Mouse (Mus musculus): ENCODE measurements at regions not wholly inside any gene's neighbourhood (a gene's known extent, or its start where the extent isn't known, plus 50 kb on each side); places are given as distances from the start of the nearest gene placed in this dataset.

- no peak for DNase-seq (ENCODE audit: low read depth in 1 of 2, low spot score in 2 of 2)
These were observed 286.4 kb downstream of the Pten start for GRCm38 (mm10) chr19:33043696-33044095.

- DNase-seq (ENCODE audit: low read depth in 1 of 2, low spot score in 2 of 2): no peak
These were observed 291.6 kb downstream of the Pten start for GRCm38 (mm10) chr19:33048754-33049442.

- no peak for DNase-seq (ENCODE audit: low read depth in 1 of 2, low spot score in 2 of 2)
These were observed 296.0 kb downstream of the Pten start for GRCm38 (mm10) chr19:33053199-33053867.

- no peak for DNase-seq (ENCODE audit: low read depth in 1 of 2, low spot score in 2 of 2)
These were observed 299.1 kb downstream of the Pten start for GRCm38 (mm10) chr19:33056372-33056791.

- DNase-seq (ENCODE audit: low read depth in 1 of 2, low spot score in 2 of 2): no peak
These were observed 303.7 kb downstream of the Pten start for GRCm38 (mm10) chr19:33061006-33061405.

- no peak for DNase-seq (ENCODE audit: low read depth in 1 of 2, low spot score in 2 of 2)
These were observed 305.1 kb downstream of the Pten start for GRCm38 (mm10) chr19:33062165-33063058.

- DNase-seq (ENCODE audit: low read depth in 1 of 2, low spot score in 2 of 2): no peak
These were observed 308.2 kb downstream of the Pten start for GRCm38 (mm10) chr19:33065274-33066200.

- DNase-seq (ENCODE audit: low read depth in 1 of 2, low spot score in 2 of 2): no peak
These were observed 311.2 kb downstream of the Pten start for GRCm38 (mm10) chr19:33068351-33068955.

GRCm38 (mm10) chr19:33069761-33070160 lies 312.5 kb downstream of the Pten start:
- no peak for DNase-seq (ENCODE audit: low read depth in 1 of 2, low spot score in 2 of 2)

GRCm38 (mm10) chr19:33072299-33072698 lies 315.0 kb downstream of the Pten start:
- no peak for DNase-seq (ENCODE audit: low read depth in 1 of 2, low spot score in 2 of 2)

- no peak for DNase-seq (ENCODE audit: low read depth in 1 of 2, low spot score in 2 of 2)
These were observed 317.2 kb downstream of the Rnls start for GRCm38 (mm10) chr19:33074907-33075306.

- DNase-seq (ENCODE audit: low read depth in 1 of 2, low spot score in 2 of 2): no peak
These were observed 313.3 kb downstream of the Rnls start for GRCm38 (mm10) chr19:33078681-33079360.

- no peak for DNase-seq (ENCODE audit: low read depth in 1 of 2, low spot score in 2 of 2)
These were observed 312.1 kb downstream of the Rnls start for GRCm38 (mm10) chr19:33079959-33080358.

- DNase-seq (ENCODE audit: low read depth in 1 of 2, low spot score in 2 of 2): no peak
These were observed 310.6 kb downstream of the Rnls start for GRCm38 (mm10) chr19:33081493-33081892.

GRCm38 (mm10) chr19:33083371-33083770 lies 308.7 kb downstream of the Rnls start:
- no peak for DNase-seq (ENCODE audit: low read depth in 1 of 2, low spot score in 2 of 2)

- DNase-seq (ENCODE audit: low read depth in 1 of 2, low spot score in 2 of 2): no peak
These were observed 307.4 kb downstream of the Rnls start for GRCm38 (mm10) chr19:33084683-33085082.

Data from monocyte, adult 2 months (primary cell).